Mouse (Mus musculus) stomach, embryonic 14.5 days (tissue): ENCODE data around the gene Plcb2. TPM values are rescaled to one million over a fixed set of nuclear protein-coding genes. Genes with fewer than 3 reads are reported as not detected.

Experiments used
- ATAC-seq: fragments of 200-750 bp; cut with Nextera tagmentation; 2 replicates; pipeline ENCODE4 v1.8.0; 2017; ENCODE audit warnings: low read depth, moderate TSS enrichment; ENCODE audit not compliant: insufficient number of reproducible peaks, insufficient read depth, low FRiP score
- H3K27ac ChIP-seq: fragments of 300-500 bp; sonication (generic); 2 replicates; pipeline ENCODE4 v1.5.1; 2014; ENCODE audit warnings: mild to moderate bottlenecking, low read length, moderate library complexity, mixed read lengths
- H3K27me3 ChIP-seq: fragments of 300-500 bp; sonication (generic); 2 replicates; pipeline ENCODE4 v1.6.1; 2014; ENCODE audit warnings: low read length, control low read depth, mixed read lengths; ENCODE audit not compliant: control insufficient read depth, insufficient read depth
- H3K36me3 ChIP-seq: fragments of 300-500 bp; sonication (generic); 2 replicates; pipeline ENCODE4 v1.6.1; 2014; ENCODE audit warnings: mild to moderate bottlenecking, control low read depth, low read length, moderate library complexity, mixed read lengths; ENCODE audit not compliant: control insufficient read depth, insufficient read depth
- H3K4me1 ChIP-seq: fragments of 300-500 bp; sonication (generic); 2 replicates; pipeline ENCODE4 v1.6.1; 2014; ENCODE audit warnings: low read length, control low read depth, mixed read lengths; ENCODE audit not compliant: control insufficient read depth, insufficient read depth
- H3K4me2 ChIP-seq: fragments of 300-500 bp; sonication (generic); replicated peaks from 2 replicates; pipeline ENCODE4 v1.6.1; 2014; ENCODE audit warnings: low read depth, low read length, control low read depth
- H3K4me3 ChIP-seq: fragments of 300-500 bp; sonication (generic); 2 replicates; pipeline ENCODE4 v1.5.1; 2014; ENCODE audit warnings: low read depth, low read length, control low read depth
- H3K9ac ChIP-seq: fragments of 300-500 bp; sonication (generic); replicated peaks from 2 replicates; pipeline ENCODE4 v1.6.1; 2014; ENCODE audit warnings: low read depth, mild to moderate bottlenecking, control low read depth, low read length, moderate library complexity, mixed read lengths
- H3K9me3 ChIP-seq: fragments of 300-500 bp; sonication (generic); 2 replicates; pipeline ENCODE4 v1.6.1; 2016; ENCODE audit warnings: low read depth, low read length, control low read depth; ENCODE audit not compliant: control insufficient read depth
- WGBS: fragments of 180-500 bp; shearing (Covaris S2); extraction: QIAGEN DNeasy Blood & Tissue Kit; methylation state at CpG from one replicate; pipeline ENCODE4 v1.1.7; 2014; 5-methylcytosine and 5-hydroxymethylcytosine counted together
- polyA plus RNA-seq: library from polyadenylated mRNA; unstranded; fragments of >200 nt; fragmentation: Nextera tagmentation; extraction: Ambion mirVana; gene quantifications from 2 replicates; pipeline ENCODE4 v1.2.1, GENCODE M21; 2014

Gene Plcb2
- polyA plus RNA-seq, 1 experiment from 2014 or later = 1.3 TPM

- Histone ChIP-seq H3K9ac (no peak overlapping the region), H3K9me3 (no peaks in the 10 kb centered on the region), H3K4me3 (peak overlapping the region; percentile 48), H3K27ac (no peak overlapping the region), H3K4me2 (peak overlapping the region; percentile 98), H3K27me3 (peaks cover 31% of the 10 kb centered on the region), H3K36me3 (no peaks in the 10 kb centered on the region), H3K4me1 (peaks cover 10% of the 10 kb centered on the region; the same call in 1 of the 2 replicates)
- no peak for ATAC-seq
- WGBS = 17% methylated on average over 4 of the region's 4 CpGs
Measured at GRCm38 (mm10) chr2:118677817-118678216, 50.4 kb downstream of the Plcb2 start.

DNA sequence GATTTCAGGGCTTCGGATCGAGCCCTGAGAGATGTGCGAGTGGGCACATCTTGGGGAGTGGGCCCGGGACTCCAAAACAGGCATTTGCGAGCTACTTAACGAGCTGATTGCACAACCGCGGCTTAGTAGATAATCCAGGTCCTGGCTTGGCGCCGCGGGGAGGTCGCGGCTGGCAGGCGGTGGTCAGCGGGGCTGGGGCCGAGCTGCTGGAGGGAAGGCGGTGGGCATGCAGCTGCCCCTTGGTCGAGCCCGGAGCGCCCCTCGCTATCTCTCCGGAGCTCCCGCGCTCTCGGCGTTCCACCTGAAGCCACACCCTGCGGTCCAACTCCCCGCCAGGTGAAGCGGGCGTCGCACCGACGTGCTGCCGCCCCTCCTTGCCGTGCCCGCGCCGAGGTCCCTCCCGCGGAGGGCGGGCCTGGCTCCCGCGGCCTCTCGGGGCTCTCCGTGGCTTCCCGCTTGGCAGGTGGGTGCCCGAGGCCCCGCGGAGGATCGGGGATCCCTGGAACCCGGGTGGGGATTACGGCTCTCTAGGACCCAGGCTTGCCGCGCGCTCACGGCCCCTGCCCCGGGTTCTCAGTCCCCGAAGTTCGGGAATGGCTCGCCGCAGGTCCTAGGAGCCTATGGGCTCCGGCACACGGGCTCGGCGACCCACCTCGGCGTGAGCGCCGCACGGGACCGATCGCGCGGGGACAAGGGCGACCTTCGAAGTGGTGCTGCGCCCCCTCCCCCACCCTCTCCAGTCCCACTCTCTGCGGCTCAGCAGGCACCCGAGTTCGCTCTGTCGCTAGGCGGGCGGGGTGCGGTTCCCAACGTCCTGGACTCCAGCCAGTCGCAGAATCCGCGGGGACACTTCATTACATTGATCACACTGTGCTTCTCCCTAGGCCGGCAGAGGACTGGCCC lies 51.1 kb downstream of the Plcb2 start:
- Histone ChIP-seq H3K4me3 (peak overlapping the region; percentile 48), H3K9ac (peak overlapping the region; percentile 0; the same call in 1 of the 2 replicates), H3K27ac (no peak overlapping the region), H3K4me2 (peak overlapping the region; percentile 98), H3K27me3 (peaks cover 31% of the 10 kb centered on the region), H3K9me3 (no peaks in the 10 kb centered on the region), H3K36me3 (no peaks in the 10 kb centered on the region), H3K4me1 (peaks cover 10% of the 10 kb centered on the region; the same call in 1 of the 2 replicates)
- peak; percentile 55; the same call in 1 of the 2 replicates for ATAC-seq
- WGBS = 1% methylated on average over 84 of the region's 89 CpGs

DNA sequence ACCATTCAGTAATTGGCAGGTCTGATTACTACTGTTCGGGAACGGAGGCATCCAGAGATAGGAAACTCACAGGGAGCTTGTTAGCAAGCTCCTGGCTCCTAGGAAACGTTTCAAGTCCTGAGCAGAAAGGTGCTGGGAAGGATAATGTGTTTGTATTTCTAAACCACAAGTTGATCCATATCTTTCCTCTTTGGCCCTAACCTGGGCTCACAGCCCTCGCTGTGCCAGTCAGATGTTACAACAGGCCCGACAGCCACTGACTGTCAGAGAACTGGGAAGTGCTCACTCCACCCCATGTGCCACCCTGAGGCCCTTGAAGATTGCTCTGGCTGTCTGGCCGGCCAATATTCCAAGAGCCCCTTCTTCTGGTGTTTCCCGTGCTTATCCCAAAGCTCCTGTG lies 53.7 kb downstream of the Plcb2 start:
- no peak overlapping the region for H3K4me3 ChIP-seq
- peaks cover 28% of the 10 kb centered on the region for H3K27me3 ChIP-seq
- H3K9ac ChIP-seq = no peak overlapping the region
- H3K27ac ChIP-seq = no peak overlapping the region
- peaks cover 10% of the 10 kb centered on the region; the same call in 1 of the 2 replicates for H3K4me1 ChIP-seq
- H3K36me3 ChIP-seq = no peaks in the 10 kb centered on the region
- H3K4me2 ChIP-seq = no peak overlapping the region
- H3K9me3 ChIP-seq = no peaks in the 10 kb centered on the region
- 16% methylated on average over 7 of the region's 7 CpGs for WGBS
- no peak for ATAC-seq

GRCm38 (mm10) chr2:118673686-118674465 lies 54.4 kb downstream of the Plcb2 start:
- no peak overlapping the region for H3K4me3 ChIP-seq
- no peaks in the 10 kb centered on the region for H3K36me3 ChIP-seq
- peaks cover 26% of the 10 kb centered on the region for H3K27me3 ChIP-seq
- H3K4me1 ChIP-seq = peaks cover 10% of the 10 kb centered on the region; the same call in 1 of the 2 replicates
- WGBS = 25% methylated on average over 15 of the region's 15 CpGs
- no peak overlapping the region for H3K4me2 ChIP-seq
- H3K27ac ChIP-seq = no peak overlapping the region
- no peak overlapping the region for H3K9ac ChIP-seq
- no peaks in the 10 kb centered on the region for H3K9me3 ChIP-seq
- ATAC-seq = no peak

DNA sequence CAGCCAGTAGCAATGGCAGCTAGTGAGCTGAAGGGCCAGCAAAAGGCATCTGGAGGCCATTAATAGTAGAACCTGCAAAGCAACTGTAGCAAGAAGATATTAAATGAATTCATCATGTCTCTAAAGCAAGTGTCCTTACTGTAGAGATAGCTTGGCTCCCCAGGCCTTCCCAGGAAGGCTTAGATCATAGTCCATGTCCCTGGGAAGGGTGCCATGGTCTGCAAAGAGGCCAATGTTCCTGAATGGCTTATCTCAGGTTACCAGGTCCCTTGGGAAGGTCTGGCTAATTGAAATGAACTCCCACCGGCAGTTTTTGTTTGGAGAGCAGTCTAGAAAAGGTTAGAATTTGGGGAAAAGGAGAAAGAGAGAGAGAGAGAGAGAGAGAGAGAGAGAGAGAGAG lies 56.5 kb downstream of the Plcb2 start:
- Histone ChIP-seq H3K4me1 (peaks cover 5% of the 10 kb centered on the region; the same call in 1 of the 2 replicates), H3K4me2 (no peak overlapping the region), H3K36me3 (no peaks in the 10 kb centered on the region), H3K4me3 (no peak overlapping the region), H3K27ac (no peak overlapping the region), H3K27me3 (peaks cover 14% of the 10 kb centered on the region), H3K9me3 (no peaks in the 10 kb centered on the region), H3K9ac (no peak overlapping the region)
- ATAC-seq = no peak
- 83% methylated on average over 1 of the region's 1 CpGs for WGBS

GRCm38 (mm10) chr2:118669785-118670184 lies 58.5 kb downstream of the Plcb2 start:
- no peak overlapping the region for H3K4me3 ChIP-seq
- H3K9ac ChIP-seq = no peak overlapping the region
- H3K36me3 ChIP-seq = no peaks in the 10 kb centered on the region
- no peaks in the 10 kb centered on the region for H3K9me3 ChIP-seq
- H3K4me2 ChIP-seq = no peak overlapping the region
- H3K27me3 ChIP-seq = 0 out of 2 replicates have a peak, but pooled peaks cover 3% of the 10 kb centered on the region
- WGBS = 46% methylated on average over 2 of the region's 2 CpGs
- H3K27ac ChIP-seq = no peak overlapping the region
- no peaks in the 10 kb centered on the region for H3K4me1 ChIP-seq
- no peak for ATAC-seq

- no peaks in the 10 kb centered on the region for H3K4me1 ChIP-seq
- no peaks in the 10 kb centered on the region for H3K9me3 ChIP-seq
- WGBS = 61% methylated on average over 6 of the region's 6 CpGs
- H3K4me2 ChIP-seq = no peak overlapping the region
- no peaks in the 10 kb centered on the region for H3K36me3 ChIP-seq
- ATAC-seq = no peak
- H3K27ac ChIP-seq = no peak overlapping the region
- 0 out of 2 replicates have a peak, but pooled peaks cover 3% of the 10 kb centered on the region for H3K27me3 ChIP-seq
- no peak overlapping the region for H3K9ac ChIP-seq
- no peak overlapping the region for H3K4me3 ChIP-seq
Measured at GRCm38 (mm10) chr2:118669245-118669644, 59.0 kb downstream of the Plcb2 start.

GRCm38 (mm10) chr2:118667181-118667580 lies 61.1 kb downstream of the Plcb2 start:
- no peaks in the 10 kb centered on the region for H3K9me3 ChIP-seq
- no peak overlapping the region for H3K9ac ChIP-seq
- no peak overlapping the region for H3K4me3 ChIP-seq
- H3K4me2 ChIP-seq = no peak overlapping the region
- WGBS = 47% methylated on average over 5 of the region's 5 CpGs
- H3K4me1 ChIP-seq = peaks cover 12% of the 10 kb centered on the region
- no peak for ATAC-seq
- H3K36me3 ChIP-seq = no peaks in the 10 kb centered on the region
- no peaks in the 10 kb centered on the region for H3K27me3 ChIP-seq
- H3K27ac ChIP-seq = no peak overlapping the region
